Mouse (Mus musculus) lung, adult 18-20 months (tissue): ENCODE data around the gene Whamm.

Source experiments
- DNase-seq, 2 experiments: peaks; one replicate each; pipeline ENCODE4 v3.0.0; 2022; ENCODE audit warnings: mixed read lengths in 2 of 2

The Whamm gene

GRCm38 (mm10) chr7:81571108-81571940 lies at the start of gene Whamm:
Gene Whamm (plus strand): TSS chr7:81571266.
- peak; percentile 96 to 97 for DNase-seq

DNA sequence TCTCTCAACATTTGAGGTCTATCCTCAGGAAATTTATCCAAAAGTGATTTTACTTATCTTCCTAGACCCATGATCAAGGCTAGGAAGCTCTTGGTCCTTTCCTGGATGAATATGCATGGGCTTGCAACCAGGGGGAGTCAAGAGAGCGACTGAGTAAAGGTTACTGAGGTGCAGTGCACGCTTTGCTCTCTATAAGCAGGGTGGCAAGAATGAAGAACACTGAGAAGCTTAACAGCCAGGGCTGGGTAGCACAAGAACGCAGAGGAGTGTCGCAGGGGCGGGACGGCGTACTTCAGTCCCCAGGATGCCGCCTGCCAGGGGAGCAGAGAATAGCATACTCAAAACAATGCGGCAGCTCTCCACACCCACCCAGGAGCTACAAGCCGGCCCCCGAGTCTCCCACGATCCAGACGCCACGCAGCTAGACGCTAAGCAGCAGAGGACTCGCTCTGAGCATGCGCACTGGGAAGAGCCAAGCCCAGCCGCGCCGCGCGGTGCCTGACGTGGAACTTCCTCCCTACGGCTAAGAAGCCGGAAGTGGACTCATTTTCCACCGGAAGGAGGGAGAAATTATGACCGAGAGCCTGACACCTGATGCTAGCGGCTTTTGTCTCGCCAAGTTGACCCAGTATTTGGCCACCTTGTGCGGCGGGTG lies 47.9 kb upstream of the Whamm start:
- peak; percentile 88 to 93 for DNase-seq

DNA sequence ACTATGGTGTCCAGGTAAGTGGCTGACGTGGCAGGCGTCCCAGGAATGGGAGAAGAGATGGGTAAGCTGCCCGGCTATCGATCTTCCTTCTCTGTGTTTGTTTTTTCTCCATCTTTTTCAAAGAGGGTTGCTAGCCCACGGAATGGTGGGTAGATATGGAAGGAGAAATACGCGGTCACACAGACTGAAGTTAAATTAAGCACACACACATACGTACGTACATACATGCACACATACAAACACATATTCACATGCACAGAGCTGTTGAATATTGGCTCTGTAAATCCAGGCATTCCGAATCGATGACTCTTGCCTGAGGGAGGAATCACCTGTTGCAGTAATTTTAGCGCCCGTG lies 47.4 kb upstream of the Whamm start:
- DNase-seq = no peak

DNA sequence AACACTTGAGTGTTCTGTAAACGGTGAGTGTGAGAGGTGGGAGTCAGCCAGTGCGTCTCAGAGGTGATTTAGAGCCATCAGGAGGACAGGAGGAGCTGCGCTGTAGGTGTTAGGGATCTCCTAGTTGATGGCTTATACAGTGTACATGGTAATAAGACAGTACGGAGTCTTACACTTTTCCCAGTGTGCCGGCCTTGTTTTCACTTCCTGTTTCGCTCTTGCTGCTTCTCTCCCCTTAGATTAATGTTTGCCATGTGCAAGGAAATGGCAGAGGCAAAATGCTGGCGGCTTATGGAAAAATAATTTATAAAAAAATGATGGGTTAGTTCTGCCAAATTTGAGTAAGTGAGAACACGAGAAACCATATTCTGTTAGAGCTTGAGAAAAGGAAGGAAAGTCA lies 42.1 kb upstream of the Whamm start:
- no peak for DNase-seq

DNA sequence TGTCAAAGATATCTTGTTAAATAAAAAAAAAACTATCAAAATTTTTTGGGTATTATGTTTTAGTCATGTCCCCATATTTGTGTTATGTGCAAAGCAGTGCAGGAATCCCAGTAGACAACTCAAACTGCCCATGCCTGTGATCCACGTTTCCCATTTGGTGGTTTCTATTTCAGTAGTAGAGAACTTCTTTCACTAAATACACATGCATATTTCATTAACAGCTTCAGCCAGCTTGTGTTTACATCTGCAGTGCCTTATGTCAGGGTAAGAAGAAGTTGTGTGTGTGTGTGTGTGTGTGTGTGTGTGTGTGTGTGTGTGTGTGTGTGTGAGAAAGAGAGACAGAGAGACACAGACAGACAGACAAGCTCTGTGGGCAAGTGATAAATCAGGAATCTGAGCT lies 39.6 kb upstream of the Whamm start:
- no peak for DNase-seq

DNA sequence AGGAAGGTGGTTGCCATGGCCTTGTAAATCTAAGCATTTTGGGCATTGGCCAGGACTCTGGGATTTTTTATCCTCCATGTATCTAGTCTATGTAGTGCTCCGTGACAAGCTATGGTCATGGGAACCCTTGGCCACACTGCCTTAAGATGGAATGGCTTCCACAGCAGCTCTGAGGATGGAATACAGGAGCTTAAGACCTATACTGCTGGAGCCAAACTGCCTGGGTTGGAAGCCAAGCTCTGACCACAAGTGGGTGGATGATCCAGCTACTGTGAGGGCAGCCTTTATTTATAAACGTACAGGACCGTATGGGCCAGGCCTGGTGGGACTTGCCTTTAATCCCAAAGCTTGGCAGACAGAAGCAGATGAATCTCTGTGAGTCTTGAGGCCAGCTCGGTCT lies 34.6 kb upstream of the Whamm start:
- no peak for DNase-seq

DNA sequence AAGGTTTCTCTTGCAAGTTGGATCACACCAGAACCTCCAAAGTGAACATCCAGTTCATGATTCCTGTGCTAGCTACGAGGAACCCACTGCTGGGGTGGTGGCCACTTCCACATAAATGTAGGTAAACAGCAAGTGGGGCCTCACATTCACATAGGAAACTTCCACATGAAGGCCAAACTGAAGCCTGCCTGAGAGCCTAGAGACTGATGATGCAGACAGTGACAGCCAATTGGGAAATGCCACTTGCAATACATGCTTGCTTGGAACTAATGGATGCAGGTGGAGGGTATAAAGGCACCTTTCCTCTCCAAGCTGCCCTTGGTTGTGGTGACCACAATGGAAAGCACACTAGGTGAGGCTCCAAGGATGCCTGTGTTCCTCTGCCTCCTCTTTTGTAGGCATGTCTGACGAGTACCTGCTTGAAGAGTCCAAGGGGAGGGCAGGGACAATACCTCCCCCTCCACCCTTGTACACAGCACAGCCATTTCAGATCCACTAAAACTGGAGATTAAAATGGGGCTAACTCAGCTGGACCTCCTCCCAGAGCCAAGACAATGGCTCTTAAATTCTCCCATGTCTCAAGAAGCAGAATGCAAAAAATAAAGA lies 32.9 kb upstream of the Whamm start:
- DNase-seq = no peak

- DNase-seq = no peak
These were observed 31.5 kb upstream of the Whamm start for GRCm38 (mm10) chr7:81539565-81539964.

- no peak for DNase-seq
These were observed 30.1 kb upstream of the Whamm start for GRCm38 (mm10) chr7:81540999-81541398.

DNA sequence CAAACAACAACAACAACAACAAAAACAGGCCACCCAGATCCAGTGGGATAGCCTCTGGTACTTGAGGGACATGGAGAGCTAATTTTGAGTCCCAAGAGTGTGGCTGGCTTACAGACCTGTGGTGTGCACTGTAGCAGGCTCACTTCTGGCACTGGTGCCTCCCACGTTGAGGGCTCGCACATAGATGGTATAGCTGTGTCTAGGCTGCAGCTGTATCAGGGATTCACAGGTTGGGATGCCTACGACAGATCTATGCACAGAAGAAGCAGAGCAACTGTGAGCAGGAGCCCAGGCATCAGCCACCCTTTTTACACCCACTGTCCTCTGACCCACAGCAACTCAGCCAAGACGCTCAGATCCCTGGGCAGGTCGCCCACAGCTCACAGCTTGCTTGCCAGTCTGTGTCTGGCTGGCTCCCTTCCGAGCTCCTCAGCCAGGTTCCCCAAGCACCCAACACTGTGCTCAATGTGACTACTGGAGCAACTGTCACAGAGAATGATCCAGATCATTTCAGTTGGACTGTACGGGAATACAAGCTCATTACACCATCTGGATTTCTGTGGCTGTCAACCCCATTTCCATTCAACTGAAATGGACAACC lies 29.0 kb upstream of the Whamm start:
- DNase-seq = peak; percentile 18 to 20

DNA sequence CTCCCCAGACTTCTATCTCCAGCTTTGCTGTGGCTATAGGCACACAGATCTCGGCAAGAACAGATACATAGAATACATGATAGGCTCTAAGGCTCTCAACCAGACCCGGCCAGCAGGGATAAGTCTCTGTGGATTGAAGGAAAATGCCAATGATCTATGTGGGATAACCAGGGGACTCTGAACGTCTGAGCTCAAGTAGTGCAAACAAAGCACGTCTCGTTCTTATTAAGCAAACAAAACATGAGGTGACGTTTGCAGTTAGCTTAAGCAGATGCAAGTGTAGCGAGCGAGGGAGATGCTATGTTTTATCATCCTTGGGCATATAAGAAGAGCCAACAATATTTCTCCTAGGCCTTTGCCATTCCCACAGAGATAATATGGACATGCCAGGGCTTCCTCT lies 28.1 kb upstream of the Whamm start:
- DNase-seq = no peak

DNA sequence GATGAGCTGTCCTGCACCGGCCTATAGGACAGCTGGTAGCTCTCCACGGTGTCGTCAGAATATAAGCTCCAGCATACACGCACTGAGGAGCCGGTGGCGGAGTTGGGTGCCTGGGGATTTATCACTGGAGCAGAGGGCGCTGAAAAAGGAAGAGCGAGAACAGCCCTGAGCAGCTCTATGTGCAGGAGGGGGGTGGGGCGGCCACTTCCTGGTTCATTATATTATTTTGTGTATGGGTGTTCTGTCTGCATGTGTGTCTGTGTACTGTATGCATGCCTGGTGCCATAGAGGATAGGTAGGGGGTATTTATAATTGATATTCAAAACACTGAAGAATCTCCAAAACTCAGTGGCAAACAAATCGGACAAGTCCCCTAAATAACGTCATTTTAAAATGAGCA lies 22.2 kb upstream of the Whamm start:
- DNase-seq = no peak

DNA sequence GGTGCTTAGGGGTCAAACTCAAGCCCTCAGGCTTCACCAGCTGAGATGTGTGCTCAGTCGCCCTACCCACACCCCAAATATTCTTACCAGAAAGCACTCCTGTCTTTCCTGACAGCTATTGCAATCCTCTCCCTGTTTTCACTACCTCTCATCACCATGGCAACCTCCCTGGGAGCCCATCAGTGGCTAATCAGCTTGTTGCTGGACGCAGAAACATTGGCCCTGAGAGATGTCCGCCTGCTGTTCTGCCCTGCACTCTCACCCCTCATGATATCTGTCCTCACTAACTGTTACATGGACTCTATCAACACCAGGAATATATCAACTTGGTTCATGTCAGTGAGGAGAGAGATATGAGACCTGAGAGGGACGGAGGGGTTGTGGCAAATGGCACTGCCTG lies 17.5 kb upstream of the Whamm start:
- DNase-seq = no peak

DNA sequence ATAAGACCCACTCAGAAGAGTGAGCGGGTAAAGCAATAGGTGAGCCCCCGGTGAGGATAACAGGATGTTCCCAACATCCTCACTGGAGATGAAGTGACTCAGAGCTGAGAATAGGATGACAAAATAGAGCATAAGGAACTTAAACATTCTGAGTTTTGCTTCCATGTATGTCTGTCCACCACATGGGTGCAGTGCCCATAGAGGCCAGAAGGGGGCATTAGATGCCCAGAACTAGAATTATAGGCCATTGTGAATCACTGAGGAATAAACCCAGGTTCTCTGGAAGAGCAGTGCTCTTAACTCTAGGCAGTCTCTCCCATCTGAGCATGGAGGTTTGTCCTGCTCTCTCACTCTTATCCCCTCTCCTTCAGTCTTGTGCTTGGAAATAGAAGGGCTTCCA lies 16.7 kb upstream of the Whamm start:
- no peak for DNase-seq

DNA sequence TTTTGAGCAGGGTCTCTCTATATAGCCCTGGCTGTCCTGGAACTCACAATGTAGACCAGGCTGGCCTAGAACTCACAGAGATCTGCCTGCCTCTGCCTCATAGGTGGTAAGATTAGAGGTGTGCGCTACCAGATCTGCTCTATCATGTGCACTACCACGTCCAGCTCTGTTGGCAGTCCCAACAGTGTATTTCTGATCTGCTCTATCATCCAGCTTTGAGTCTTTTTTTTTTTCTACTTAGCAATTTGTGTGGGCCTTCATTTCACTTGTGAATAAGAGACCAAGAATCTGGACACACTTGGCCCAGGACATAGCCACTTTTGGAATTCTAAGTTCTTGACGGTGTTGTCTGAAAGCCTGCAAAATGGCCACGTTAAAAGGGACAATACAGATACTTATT lies 14.2 kb upstream of the Whamm start:
- no peak for DNase-seq

DNA sequence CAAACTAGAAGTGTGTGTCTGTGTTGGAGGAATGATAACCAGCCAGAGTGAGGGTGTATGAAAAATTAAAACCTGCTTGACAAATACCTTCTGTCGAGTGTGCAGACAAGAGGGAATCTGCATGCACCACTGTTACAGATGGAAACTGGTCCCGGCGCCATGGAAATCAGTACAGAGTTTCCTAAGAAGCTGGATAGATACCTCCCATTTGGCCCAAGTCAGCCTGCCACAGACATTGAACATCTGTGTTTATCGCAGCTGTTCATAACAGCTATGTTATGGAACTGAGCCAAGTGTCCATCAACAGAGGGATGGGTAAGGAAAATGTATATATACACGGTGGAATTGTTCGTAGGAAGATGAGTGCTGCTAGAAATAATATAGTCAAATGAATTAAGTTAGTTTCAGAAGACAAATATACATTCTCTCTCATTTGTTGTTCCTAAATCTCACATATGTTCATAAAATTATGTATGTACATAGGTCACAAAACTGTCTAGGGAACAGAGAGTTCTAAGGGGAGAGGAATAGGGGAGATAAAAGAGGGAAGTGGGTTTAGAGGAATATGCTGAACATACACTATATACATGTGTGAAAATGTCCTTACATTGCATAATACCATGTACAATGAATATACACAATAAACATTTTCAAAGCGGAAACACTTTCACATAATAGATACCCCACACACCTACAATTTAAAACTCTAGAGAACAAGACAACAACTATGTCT lies 13.6 kb upstream of the Whamm start:
- DNase-seq = peak; percentile 18 to 35

DNA sequence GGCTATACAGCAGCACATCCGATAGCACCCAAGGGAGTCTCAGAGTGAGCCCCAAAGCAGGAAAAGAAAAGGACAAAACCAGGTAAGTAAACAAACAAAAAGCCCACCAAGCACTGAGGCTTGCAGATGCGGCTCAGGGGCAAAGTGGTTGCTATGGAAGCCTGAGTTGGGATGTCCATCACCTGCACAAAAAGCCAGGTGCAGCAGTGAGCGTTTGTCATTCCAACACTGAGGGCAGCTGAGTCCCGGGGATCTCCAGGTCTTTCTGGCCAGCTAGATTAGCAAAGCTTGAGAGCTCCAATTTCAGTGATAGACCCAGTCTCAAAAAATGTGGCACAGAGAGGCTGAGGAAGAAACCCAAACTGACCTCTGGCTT lies 13.1 kb upstream of the Whamm start:
- DNase-seq = no peak

- DNase-seq = no peak
These were observed 11.7 kb upstream of the Whamm start for GRCm38 (mm10) chr7:81559231-81559980.

DNA sequence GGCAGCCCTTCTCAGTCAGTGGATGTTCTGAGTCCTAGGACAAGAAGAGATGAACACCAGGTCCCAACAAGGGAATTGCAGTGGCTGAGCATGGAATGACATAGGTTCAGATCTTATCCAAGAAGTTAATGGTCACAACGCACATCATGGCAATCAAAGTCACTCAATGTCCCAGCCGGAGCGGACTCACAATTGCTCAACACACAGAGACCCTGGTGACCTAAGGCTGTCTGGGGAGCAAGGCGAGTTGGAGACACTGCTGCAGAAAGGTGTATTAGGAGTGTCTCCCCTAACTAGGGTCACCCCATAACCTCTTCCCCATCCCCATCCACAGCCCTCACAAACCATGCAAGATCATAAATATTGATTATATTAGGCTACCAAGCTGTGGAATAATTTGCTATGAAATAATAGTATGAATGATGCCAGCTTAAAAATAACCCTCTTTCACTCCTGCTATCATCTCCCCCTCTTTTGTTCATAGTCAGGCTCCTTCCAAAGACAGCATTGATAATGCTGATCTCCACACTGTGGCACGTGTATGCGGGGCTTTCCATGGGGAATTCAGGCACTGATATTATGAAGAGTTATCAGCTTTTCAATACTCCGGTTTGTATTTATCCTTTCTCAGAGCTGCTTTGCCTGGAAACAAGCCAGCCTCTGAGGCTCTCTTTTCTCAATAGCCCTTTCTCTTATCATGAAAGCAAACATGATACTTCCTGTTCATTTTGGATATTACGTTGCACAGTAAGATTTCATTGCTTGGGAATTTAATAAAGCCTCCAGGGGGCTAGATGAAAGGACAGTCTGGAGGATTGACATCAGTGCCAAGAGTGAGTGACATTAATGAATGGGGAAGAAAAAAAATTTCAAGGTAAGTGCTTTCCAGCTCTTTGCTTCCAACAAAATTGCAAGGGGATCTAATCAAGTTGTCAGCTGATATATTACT lies 10.7 kb upstream of the Whamm start:
- DNase-seq = no peak

DNA sequence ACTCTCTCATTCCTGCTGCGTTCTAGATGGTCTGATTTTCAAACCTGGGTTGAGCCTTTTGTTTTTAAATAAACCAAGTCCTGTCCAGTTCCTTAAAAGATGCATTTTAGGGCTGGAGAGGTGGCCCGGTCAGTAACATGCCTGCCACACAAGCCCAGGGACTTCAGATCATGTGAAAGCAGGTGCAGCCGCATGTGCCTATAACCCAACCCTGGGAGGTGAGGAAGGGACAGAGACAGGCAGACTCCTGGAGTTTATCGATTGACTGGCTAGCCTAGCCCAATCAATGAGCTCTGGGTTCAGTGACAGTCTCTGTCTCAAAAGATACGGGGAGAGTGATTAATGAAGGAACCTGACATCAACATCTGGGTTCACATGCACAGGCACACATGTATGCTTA lies 9.9 kb upstream of the Whamm start:
- no peak for DNase-seq

DNA sequence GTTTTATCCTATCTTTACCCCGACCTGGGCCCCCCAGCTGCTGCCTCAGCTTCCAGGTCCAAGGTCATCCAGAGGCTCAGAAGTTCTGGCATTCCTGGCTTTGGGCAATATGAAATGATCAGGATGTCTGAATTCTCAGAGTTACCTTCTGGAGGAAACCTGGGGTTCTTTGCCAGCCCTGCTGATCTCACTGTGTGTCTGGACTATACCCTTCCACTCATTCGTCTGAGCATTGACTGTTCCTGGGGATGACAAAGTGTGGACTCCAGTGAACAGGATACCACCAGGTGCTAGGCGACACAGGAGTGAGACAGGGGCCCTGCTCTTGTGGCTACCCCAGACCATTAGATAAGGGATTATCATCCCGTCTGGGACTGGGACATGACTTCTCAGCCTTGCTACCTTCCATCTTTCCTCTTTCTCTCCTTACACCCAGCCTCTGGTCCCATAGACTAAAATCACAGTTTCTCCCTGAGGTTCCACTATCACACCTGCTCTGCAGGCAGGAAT lies 7.5 kb upstream of the Whamm start:
- no peak for DNase-seq
